Mouse (Mus musculus) spleen, adult 2 months (tissue): ENCODE data around the gene Sh3glb1. TPM values are rescaled to one million over a fixed set of nuclear protein-coding genes. Genes with fewer than 3 reads are reported as not detected.

ENCODE experiments used
- DNase-seq, 2 experiments: peaks; one replicate each; pipeline versions ENCODE4 v3.0.0 to v3.0.0-alpha.2; 2012 to 2021; ENCODE audit warnings: low spot score in 2 of 2, low read depth in 1 of 2
- H3K27ac ChIP-seq: fragments of 200-500 bp; 2 replicates; pipeline ENCODE4 v1.5.1; 2012; ENCODE audit warnings: low read length, inconsistent platforms; ENCODE audit not compliant: insufficient read depth
- H3K27me3 ChIP-seq: fragments of 200-500 bp; 2 replicates; pipeline ENCODE4 v1.6.1; 2012; ENCODE audit warnings: mild to moderate bottlenecking, moderate library complexity, low read length, inconsistent platforms; ENCODE audit not compliant: control insufficient read depth, insufficient read depth
- H3K36me3 ChIP-seq: fragments of 200-500 bp; 2 replicates; pipeline ENCODE4 v1.6.1; 2012; ENCODE audit warnings: mild to moderate bottlenecking, low read length, inconsistent platforms; ENCODE audit not compliant: control insufficient read depth, insufficient read depth
- H3K4me1 ChIP-seq: fragments of 200-500 bp; 2 replicates; pipeline ENCODE4 v1.6.1; 2011; ENCODE audit warnings: inconsistent platforms; ENCODE audit not compliant: control insufficient read depth, insufficient read depth, insufficient read length
- H3K4me3 ChIP-seq: fragments of 200-500 bp; 2 replicates; pipeline ENCODE4 v1.5.1; 2011; ENCODE audit warnings: mild to moderate bottlenecking, inconsistent platforms; ENCODE audit not compliant: insufficient read depth, insufficient read length; ENCODE audit errors: extremely low read depth
- CTCF ChIP-seq: fragments of 200-500 bp; IDR thresholded peaks from 2 replicates; pipeline ENCODE4 v1.5.1; 2011; ENCODE audit warnings: mild to moderate bottlenecking, inconsistent platforms; ENCODE audit not compliant: insufficient read depth, insufficient read length, insufficient replicate concordance; ENCODE audit errors: extremely low read depth
- POLR2A ChIP-seq: fragments of 200-500 bp; IDR thresholded peaks from 2 replicates; pipeline ENCODE4 v1.6.1; 2011; ENCODE audit warnings: low read depth, low read length, inconsistent platforms
- WGBS: fragments of 180-500 bp; shearing (Covaris S2); methylation state at CpG from one replicate; pipeline ENCODE4 v1.1.7; 2018; 5-methylcytosine and 5-hydroxymethylcytosine counted together
- polyA plus RNA-seq: library from polyadenylated mRNA; depleted of rRNA; stranded (reverse); fragments of >200 nt; gene quantifications from 2 replicates; pipeline ENCODE4 v1.2.3, GENCODE M21; 2012

Sh3glb1 gene
- polyA plus RNA-seq, 1 experiment: 22.1 TPM

- Histone ChIP-seq H3K27ac (no peak overlapping the region), H3K4me1 (peaks cover 11% of the 10 kb centered on the region), H3K27me3 (no peaks in the 10 kb centered on the region), H3K4me3 (no peak overlapping the region), H3K36me3 (peaks cover 25% of the 10 kb centered on the region)
- 82% methylated on average over 6 of the region's 6 CpGs for WGBS
- TF ChIP-seq CTCF (no peak), POLR2A (no peak)
- no peak for DNase-seq
These were observed 8.4 kb downstream of the Sh3glb1 start for GRCm38 (mm10) chr3:144711607-144712206.

DNA sequence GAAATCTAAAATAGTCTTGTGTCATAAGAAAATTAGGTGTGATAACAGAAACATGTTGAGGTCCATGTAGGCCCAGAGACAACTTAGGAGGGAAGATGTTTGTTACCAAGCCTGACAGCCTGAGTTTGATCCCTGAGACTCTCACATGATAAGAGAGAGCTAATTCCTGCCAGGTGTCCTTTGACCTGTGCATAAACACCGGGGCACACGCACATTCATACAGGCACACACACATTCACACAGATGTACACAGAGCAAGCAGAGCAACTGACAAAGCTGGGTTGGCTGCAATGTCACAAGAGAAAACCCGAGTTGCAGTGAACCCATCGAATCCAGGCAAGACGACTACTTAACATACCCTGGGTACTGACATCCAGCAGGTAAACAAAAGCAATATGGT is 11.5 kb downstream of the Sh3glb1 start:
- peaks cover 28% of the 10 kb centered on the region for H3K36me3 ChIP-seq
- WGBS: 94% methylated on average over 5 of the region's 5 CpGs
- DNase-seq: no peak
- TF ChIP-seq CTCF (no peak), POLR2A (no peak)
- peaks cover 2% of the 10 kb centered on the region; the same call in 1 of the 2 replicates for H3K4me1 ChIP-seq
- H3K27ac ChIP-seq: no peak overlapping the region
- H3K4me3 ChIP-seq: no peak overlapping the region
- no peaks in the 10 kb centered on the region for H3K27me3 ChIP-seq

GRCm38 (mm10) chr3:144703959-144704358 is 16.2 kb downstream of the Sh3glb1 start:
- Histone ChIP-seq H3K4me3 (no peak overlapping the region), H3K4me1 (peaks cover 4% of the 10 kb centered on the region; the same call in 1 of the 2 replicates), H3K27me3 (no peaks in the 10 kb centered on the region), H3K36me3 (peaks cover 28% of the 10 kb centered on the region), H3K27ac (peak overlapping the region; percentile 73)
- DNase-seq: no peak
- 38% methylated on average over 6 of the region's 6 CpGs for WGBS
- TF ChIP-seq CTCF (no peak), POLR2A (no peak)

- 70% methylated on average over 5 of the region's 5 CpGs for WGBS
- H3K27ac ChIP-seq: peak overlapping the region; percentile 31; the same call in 1 of the 2 replicates
These were observed 21.2 kb downstream of the Sh3glb1 start for GRCm38 (mm10) chr3:144698790-144699433.

GRCm38 (mm10) chr3:144697942-144698341 is 22.2 kb downstream of the Sh3glb1 start:
- DNase-seq: no peak
- H3K4me1 ChIP-seq: 0 out of 2 replicates have a peak, but pooled peaks cover 1% of the 10 kb centered on the region
- no peaks in the 10 kb centered on the region for H3K27me3 ChIP-seq
- no peak overlapping the region; the same call in 1 of the 2 replicates for H3K27ac ChIP-seq
- H3K36me3 ChIP-seq: peaks cover 40% of the 10 kb centered on the region
- TF ChIP-seq CTCF (no peak), POLR2A (no peak)
- no peak overlapping the region for H3K4me3 ChIP-seq
- WGBS: 40% methylated on average over 3 of the region's 3 CpGs

More at GRCm38 (mm10) chr3:144698790-144699433, 21.2 kb downstream of the Sh3glb1 start:
- 0 out of 2 replicates have a peak, but pooled peaks cover 1% of the 10 kb centered on the region for H3K4me1 ChIP-seq
- DNase-seq: no peak
- H3K36me3 ChIP-seq: peaks cover 34% of the 10 kb centered on the region
- no peak overlapping the region for H3K4me3 ChIP-seq
- no peaks in the 10 kb centered on the region for H3K27me3 ChIP-seq
- TF ChIP-seq POLR2A (no peak), CTCF (no peak)

DNA sequence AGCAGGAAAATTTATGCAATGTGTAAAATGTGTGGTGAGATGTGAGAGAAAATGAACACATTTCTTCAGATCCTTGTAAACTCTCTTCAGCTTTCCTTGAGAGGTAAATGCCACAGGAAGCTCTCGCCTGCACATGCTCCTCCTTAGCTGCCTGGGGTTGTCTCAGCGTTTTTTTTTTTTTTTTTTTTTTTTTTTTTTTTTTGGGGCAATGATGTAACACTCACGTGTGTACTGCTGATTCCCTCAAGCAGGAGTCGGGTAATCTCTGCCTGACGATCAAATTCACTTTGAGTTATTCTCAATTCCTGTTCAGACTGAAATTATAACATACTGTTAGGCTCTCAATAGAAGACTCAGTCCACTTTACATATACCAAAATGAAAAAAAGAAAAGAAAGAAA is 23.0 kb downstream of the Sh3glb1 start:
- Histone ChIP-seq H3K27ac (no peak overlapping the region), H3K27me3 (no peaks in the 10 kb centered on the region), H3K4me1 (0 out of 2 replicates have a peak, but pooled peaks cover 1% of the 10 kb centered on the region), H3K4me3 (no peak overlapping the region), H3K36me3 (peaks cover 38% of the 10 kb centered on the region)
- no peak for DNase-seq
- WGBS: 33% methylated on average over 5 of the region's 5 CpGs
- TF ChIP-seq POLR2A (no peak), CTCF (no peak)

DNA sequence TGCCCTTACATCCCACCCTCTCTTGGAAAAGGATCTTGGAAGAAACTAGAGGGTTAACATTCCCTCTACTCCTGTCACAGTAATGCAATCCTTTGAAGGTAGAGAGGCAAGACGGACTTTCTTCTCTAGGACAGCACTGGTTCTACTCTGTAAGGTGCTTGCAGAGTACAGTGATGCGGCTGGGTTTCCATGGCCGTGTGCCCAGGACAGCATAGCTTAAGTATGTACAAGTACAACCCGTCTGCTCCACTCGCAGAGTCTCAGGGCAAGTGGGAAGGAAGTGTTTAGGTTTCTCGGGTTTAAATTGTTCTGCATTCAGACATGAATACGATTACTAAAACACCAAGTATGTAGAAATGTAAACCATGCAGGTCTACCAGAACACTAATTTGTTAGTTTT is 25.2 kb downstream of the Sh3glb1 start:
- no peak for TF ChIP-seq POLR2A
- TF ChIP-seq CTCF: no peak
- no peak for DNase-seq
- Histone ChIP-seq H3K4me1 (0 out of 2 replicates have a peak, but pooled peaks cover 1% of the 10 kb centered on the region), H3K36me3 (peaks cover 34% of the 10 kb centered on the region), H3K4me3 (no peak overlapping the region), H3K27ac (no peak overlapping the region), H3K27me3 (no peaks in the 10 kb centered on the region)
- WGBS: 89% methylated on average over 7 of the region's 7 CpGs
